Mouse (Mus musculus) stomach, embryonic 16.5 days (tissue): ENCODE data around the gene Tmem144. TPM values are rescaled to one million over a fixed set of nuclear protein-coding genes. Genes with fewer than 3 reads are reported as not detected.

Experiments
- ATAC-seq: fragments of 200-750 bp; cut with Nextera tagmentation; 2 replicates; pipeline ENCODE4 v1.8.0; 2017; ENCODE audit warnings: moderate number of reproducible peaks, moderate TSS enrichment; ENCODE audit not compliant: insufficient read depth, low FRiP score
- H3K27ac ChIP-seq: fragments of 300-500 bp; sonication (generic); 2 replicates; pipeline ENCODE4 v1.5.1; 2014; ENCODE audit warnings: low read length
- H3K27me3 ChIP-seq: fragments of 300-500 bp; sonication (generic); 2 replicates; pipeline ENCODE4 v1.6.1; 2014; ENCODE audit warnings: low read length, control low read depth, mixed read lengths; ENCODE audit not compliant: control insufficient read depth, insufficient read depth
- H3K36me3 ChIP-seq: fragments of 300-500 bp; sonication (generic); 2 replicates; pipeline ENCODE4 v1.6.1; 2014; ENCODE audit warnings: low read length; ENCODE audit not compliant: control insufficient read depth, insufficient read depth
- H3K4me1 ChIP-seq: fragments of 300-500 bp; sonication (generic); 2 replicates; pipeline ENCODE4 v1.6.1; 2014; ENCODE audit warnings: low read length, control low read depth, mixed read lengths; ENCODE audit not compliant: control insufficient read depth, insufficient read depth
- H3K4me2 ChIP-seq: fragments of 300-500 bp; sonication (generic); 2 replicates; pipeline ENCODE4 v1.6.1; 2014; ENCODE audit warnings: low read depth, low read length, mixed read lengths
- H3K4me3 ChIP-seq: fragments of 300-500 bp; sonication (generic); replicated peaks from 2 replicates; pipeline ENCODE4 v1.5.1; 2014; ENCODE audit warnings: mild to moderate bottlenecking, low read length
- H3K9ac ChIP-seq: fragments of 300-500 bp; sonication (generic); 2 replicates; pipeline ENCODE4 v1.6.1; 2014; ENCODE audit warnings: low read length
- H3K9me3 ChIP-seq: fragments of 300-500 bp; sonication (generic); replicated peaks from 2 replicates; pipeline ENCODE4 v1.6.1; 2016; ENCODE audit warnings: low read length, control low read depth; ENCODE audit not compliant: control insufficient read depth
- WGBS: fragments of 180-500 bp; shearing (Covaris S2); extraction: QIAGEN DNeasy Blood & Tissue Kit; methylation state at CpG from one replicate; pipeline ENCODE4 v1.1.7; 2014; 5-methylcytosine and 5-hydroxymethylcytosine counted together
- polyA plus RNA-seq: library from polyadenylated mRNA; unstranded; fragments of >200 nt; fragmentation: Nextera tagmentation; extraction: Ambion mirVana; gene quantifications from 2 replicates; pipeline ENCODE4 v1.2.1, GENCODE M21; 2015

Tmem144 gene
- polyA plus RNA-seq, 1 experiment from 2014 or later, result 3.8 TPM

DNA sequence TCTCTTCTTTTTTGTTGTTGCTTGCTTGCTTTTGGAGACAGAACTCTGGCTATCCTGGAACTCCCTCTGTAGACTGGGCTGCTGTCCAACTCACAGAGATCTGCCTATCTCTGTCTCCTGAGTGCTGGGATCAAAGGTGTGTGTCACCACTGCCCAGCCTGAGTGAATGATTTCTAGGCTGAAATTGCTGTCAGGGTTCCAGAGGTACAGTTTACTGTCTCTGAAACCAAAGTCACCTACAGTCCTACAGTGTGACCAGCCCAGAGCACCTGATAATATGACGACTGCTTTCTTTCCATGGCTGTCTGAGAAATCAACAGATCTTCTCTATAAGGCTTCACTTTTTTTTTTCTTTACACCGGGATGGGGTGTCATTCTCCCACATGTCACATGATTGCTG lies 3.0 kb downstream of the Tmem144 start:
- 68% methylated on average over 2 of the region's 2 CpGs for WGBS
- ATAC-seq, result peak; percentile 53; the same call in 1 of the 2 replicates
- no peak overlapping the region for H3K4me2 ChIP-seq
- H3K36me3 ChIP-seq, result no peaks in the 10 kb centered on the region
- no peak overlapping the region for H3K27ac ChIP-seq
- H3K4me1 ChIP-seq, result 0 out of 2 replicates have a peak, but pooled peaks cover 2% of the 10 kb centered on the region
- H3K27me3 ChIP-seq, result no peaks in the 10 kb centered on the region
- H3K9ac ChIP-seq, result no peak overlapping the region
- H3K9me3 ChIP-seq, result no peaks in the 10 kb centered on the region
- no peak overlapping the region for H3K4me3 ChIP-seq

DNA sequence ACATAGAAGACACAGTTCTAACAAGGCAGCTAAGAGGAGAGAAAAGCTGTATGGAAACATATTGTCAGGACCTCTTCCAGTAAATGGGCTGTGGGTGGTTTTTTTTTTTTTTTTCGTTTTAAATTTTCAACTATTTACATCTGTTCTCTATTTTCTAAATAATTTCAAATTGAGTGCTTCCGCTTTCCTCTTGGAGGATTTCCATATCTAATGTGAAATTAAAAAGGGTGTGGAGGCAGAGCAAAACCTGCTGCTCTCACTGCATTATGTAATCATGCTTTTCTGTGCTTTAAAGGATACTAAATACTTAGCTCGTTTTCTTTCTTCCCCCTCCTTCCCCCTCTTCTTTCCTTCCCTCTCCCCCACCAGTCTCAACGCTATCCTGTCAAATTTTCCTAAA lies 3.7 kb downstream of the Tmem144 start:
- Histone ChIP-seq H3K9ac (no peak overlapping the region), H3K4me1 (0 out of 2 replicates have a peak, but pooled peaks cover 2% of the 10 kb centered on the region), H3K27ac (no peak overlapping the region), H3K36me3 (no peaks in the 10 kb centered on the region), H3K4me3 (no peak overlapping the region), H3K27me3 (no peaks in the 10 kb centered on the region), H3K4me2 (no peak overlapping the region), H3K9me3 (no peaks in the 10 kb centered on the region)
- WGBS, result 28% methylated on average over 4 of the region's 4 CpGs
- ATAC-seq, result no peak

DNA sequence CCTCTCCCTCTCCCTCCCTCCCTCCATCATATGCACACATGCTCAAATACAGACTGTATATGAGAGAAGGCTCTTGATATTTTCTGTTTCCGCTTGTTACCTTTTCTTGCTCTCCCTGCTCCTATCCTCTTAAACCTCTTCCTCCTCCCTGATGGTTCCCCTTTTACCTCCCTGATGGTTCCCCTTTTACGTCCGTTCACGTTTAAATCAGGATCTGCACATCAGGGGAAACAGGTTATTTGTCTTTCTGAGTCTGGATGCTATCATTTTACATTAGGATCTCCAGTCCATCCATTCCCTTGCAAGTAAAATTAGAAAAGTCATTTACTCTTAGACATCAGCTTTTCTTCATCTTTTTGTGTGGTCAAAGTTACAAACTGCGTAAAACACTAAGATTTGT lies 5.9 kb downstream of the Tmem144 start:
- Histone ChIP-seq H3K9me3 (no peaks in the 10 kb centered on the region), H3K27me3 (no peaks in the 10 kb centered on the region), H3K36me3 (no peaks in the 10 kb centered on the region), H3K9ac (no peak overlapping the region), H3K27ac (no peak overlapping the region), H3K4me2 (no peak overlapping the region), H3K4me1 (no peaks in the 10 kb centered on the region), H3K4me3 (no peak overlapping the region)
- 74% methylated on average over 5 of the region's 5 CpGs for WGBS
- ATAC-seq, result no peak

DNA sequence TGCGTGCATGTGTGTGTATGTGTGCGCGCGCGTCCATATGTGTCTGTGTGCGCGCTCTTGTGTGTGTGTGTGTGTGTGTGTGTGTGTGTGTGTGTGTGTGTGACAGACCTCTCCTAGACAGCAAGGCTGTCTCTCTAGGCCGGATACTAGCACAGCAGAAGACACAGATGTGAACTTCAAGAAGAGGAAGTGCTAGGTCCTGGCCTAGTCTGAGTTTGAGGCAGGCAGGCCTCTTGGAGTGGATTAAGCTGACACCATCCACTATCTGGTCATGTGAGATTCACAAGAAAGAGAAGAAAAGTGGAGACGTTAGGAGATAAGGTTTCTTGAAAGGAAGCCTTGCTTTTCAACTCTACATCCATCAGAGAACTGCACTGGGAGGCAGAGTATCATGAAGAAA lies 8.6 kb downstream of the Tmem144 start:
- WGBS, result 85% methylated on average over 9 of the region's 9 CpGs

DNA sequence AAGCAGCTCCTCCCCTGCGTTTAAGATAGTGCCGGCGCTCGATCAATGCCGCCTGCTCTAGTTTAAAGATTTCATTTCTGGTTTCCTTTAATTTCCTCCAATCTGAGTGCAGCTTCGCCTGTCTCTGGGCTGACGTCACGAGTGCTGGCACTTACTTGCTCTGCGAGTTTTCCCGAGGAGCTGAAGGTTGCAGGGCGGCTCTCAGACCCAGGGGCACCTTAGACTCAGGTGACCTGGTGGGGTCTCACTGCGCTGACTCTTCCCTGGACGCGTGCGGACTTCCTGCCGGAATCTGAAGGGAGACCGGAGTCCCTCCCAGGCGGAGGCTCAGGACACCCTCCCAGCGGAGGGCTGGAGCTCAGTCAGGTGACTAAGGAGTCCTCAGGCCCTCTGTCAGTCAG lies 10.0 kb downstream of the Tmem144 start:
- WGBS, result under 1% methylated on average over 19 of the region's 19 CpGs
- no peaks in the 10 kb centered on the region for H3K36me3 ChIP-seq
- ATAC-seq, result peak; percentile 89
- H3K9me3 ChIP-seq, result no peaks in the 10 kb centered on the region
- H3K27me3 ChIP-seq, result no peaks in the 10 kb centered on the region
- peak overlapping the region; percentile 72 for H3K9ac ChIP-seq
- peak overlapping the region; percentile 72 for H3K4me2 ChIP-seq
- H3K4me3 ChIP-seq, result peak overlapping the region; percentile 56
- no peaks in the 10 kb centered on the region for H3K4me1 ChIP-seq
- peak overlapping the region; percentile 82 for H3K27ac ChIP-seq

More for the DNA sequence above, 8.6 kb downstream of the Tmem144 start:
- Histone ChIP-seq H3K9ac (no peak overlapping the region), H3K9me3 (no peaks in the 10 kb centered on the region), H3K4me2 (no peak overlapping the region), H3K27me3 (no peaks in the 10 kb centered on the region), H3K4me3 (no peak overlapping the region), H3K4me1 (no peaks in the 10 kb centered on the region), H3K27ac (no peak overlapping the region), H3K36me3 (no peaks in the 10 kb centered on the region)
- ATAC-seq, result no peak

DNA sequence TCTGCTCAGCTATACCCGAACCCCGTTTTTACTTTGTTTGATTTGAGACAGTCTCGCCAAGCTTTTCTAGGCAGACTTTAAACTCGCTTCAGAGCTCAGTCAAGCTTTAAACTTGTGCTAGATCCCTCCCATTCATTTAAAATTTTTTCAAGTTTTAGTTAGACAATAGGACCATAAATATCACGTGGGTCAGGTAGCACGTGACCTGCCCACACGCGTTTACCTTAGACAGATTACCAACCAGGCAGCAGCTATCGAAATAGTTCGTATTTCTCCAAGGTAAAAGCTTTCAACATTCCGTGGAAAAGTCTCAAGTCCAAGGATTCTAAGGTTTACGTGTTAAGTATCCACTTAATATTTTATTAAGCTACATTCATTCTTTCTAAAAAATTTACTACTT lies 10.4 kb downstream of the Tmem144 start:
- H3K36me3 ChIP-seq, result no peaks in the 10 kb centered on the region
- no peaks in the 10 kb centered on the region for H3K4me1 ChIP-seq
- 5% methylated on average over 12 of the region's 12 CpGs for WGBS
- H3K9ac ChIP-seq, result peak overlapping the region; percentile 72
- H3K9me3 ChIP-seq, result no peaks in the 10 kb centered on the region
- peak overlapping the region; percentile 82 for H3K27ac ChIP-seq
- peak overlapping the region; percentile 72 for H3K4me2 ChIP-seq
- ATAC-seq, result peak; percentile 82
- no peaks in the 10 kb centered on the region for H3K27me3 ChIP-seq
- H3K4me3 ChIP-seq, result peak overlapping the region; percentile 56

DNA sequence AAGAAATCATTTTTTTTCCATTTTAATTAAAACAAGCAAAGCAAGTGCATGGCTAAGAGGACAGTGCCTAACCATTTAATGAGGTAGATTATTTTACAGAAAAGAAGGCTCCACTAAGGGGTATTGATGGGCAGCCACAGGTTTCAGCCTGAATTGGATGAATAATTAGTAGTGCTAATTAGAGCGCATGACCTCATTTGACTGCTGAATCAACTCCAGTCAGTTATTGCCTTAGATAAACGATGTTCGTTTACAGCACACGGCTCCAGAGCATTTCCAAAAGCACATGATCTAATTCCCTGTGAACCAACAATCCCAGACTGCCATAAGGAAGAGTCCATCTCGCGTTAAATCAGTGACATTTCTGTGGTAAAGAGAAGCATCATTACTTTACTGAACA lies 11.1 kb downstream of the Tmem144 start:
- H3K4me1 ChIP-seq, result no peaks in the 10 kb centered on the region
- ATAC-seq, result no peak
- WGBS, result 66% methylated on average over 6 of the region's 6 CpGs
- H3K9me3 ChIP-seq, result no peaks in the 10 kb centered on the region
- no peaks in the 10 kb centered on the region for H3K27me3 ChIP-seq
- no peak overlapping the region for H3K9ac ChIP-seq
- H3K4me3 ChIP-seq, result peak overlapping the region; percentile 56
- no peaks in the 10 kb centered on the region for H3K36me3 ChIP-seq
- H3K4me2 ChIP-seq, result peak overlapping the region; percentile 72
- no peak overlapping the region for H3K27ac ChIP-seq

DNA sequence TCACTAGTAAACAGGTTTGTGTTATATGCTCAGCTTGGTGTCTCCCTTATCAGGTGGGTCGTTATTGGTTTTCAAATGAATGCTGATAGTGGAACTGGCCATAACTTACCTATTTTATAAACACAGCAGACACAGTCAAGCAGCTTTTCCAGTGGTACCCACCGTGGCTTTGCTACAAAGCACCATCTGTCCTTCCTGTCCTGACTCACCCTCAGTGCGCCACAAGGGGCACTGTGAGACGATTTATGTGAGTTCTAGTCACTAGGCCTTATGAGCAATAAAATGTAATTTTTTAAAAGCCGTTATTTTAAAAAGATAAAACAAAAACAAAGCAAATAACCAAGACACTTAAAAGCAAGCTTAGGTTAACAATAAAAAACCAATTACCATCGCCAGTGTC lies 13.8 kb downstream of the Tmem144 start:
- Histone ChIP-seq H3K4me2 (no peak overlapping the region), H3K36me3 (no peaks in the 10 kb centered on the region), H3K27ac (no peak overlapping the region), H3K27me3 (no peaks in the 10 kb centered on the region), H3K9me3 (no peaks in the 10 kb centered on the region), H3K4me1 (no peaks in the 10 kb centered on the region), H3K9ac (no peak overlapping the region), H3K4me3 (no peak overlapping the region)
- WGBS, result 55% methylated on average over 6 of the region's 6 CpGs
- ATAC-seq, result no peak

DNA sequence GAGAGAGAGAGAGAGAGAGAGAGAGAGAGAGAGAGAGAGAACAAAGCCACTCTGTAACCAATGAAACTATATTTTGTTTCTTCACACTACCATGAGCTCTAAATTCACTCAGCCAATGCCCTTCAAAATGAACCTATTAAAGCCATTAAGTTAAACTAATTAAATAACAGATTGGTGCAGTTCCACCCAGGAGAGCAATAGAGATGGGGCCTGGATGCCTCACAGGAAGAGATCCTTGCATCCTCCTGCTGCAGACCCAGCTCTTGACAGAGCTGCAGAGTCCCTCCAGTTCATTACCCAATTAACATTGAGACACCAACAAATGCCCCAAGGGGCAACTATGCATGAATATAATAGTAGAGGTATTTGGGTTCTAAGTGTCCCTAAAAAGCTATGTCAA lies 23.3 kb downstream of the Tmem144 start:
- no peak overlapping the region for H3K27ac ChIP-seq
- no peaks in the 10 kb centered on the region for H3K4me1 ChIP-seq
- no peaks in the 10 kb centered on the region for H3K27me3 ChIP-seq
- no peak overlapping the region for H3K4me3 ChIP-seq
- H3K4me2 ChIP-seq, result no peak overlapping the region
- no peaks in the 10 kb centered on the region for H3K36me3 ChIP-seq
- ATAC-seq, result no peak
- no peaks in the 10 kb centered on the region for H3K9me3 ChIP-seq
- no peak overlapping the region for H3K9ac ChIP-seq
